Mouse (Mus musculus): ENCODE measurements around the gene D17Wsu92e.

DNA sequence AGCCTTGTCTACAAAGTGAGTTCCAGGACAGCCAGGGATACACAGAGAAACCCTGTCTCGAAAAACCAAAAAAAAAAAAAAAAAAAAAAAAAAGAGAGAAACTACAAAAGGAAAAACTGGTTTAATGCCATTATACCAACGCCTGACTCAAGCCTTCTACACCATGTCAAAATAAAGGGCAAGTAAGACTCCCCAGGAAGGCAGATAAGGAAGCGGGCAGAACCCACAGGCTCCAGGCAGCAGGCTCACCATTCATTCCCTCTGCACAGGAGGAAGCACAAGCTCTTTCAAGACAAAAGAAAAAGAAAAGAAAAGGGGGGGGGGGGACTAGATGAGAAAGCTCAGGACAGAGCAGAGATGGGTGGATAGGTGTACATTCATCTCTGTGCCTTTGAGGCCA, 40.7 kb downstream of the D17Wsu92e start:
- TF ChIP-seq CTCF (conservative IDR thresholded peaks at IDR 0.05 in 1 of 2, IDR thresholded peaks at IDR 0.05 in 1 of 2; ENCODE audit: low read depth in 2 of 2, low read length in 2 of 2) (no peak), POLR2A (IDR thresholded peaks at IDR 0.05; ENCODE audit: low read depth, low read length) (no peak), USF1 (IDR thresholded peaks at IDR 0.05; ENCODE audit: low read depth, low read length) (no peak), E2F4 (IDR thresholded peaks at IDR 0.05; ENCODE audit: insufficient replicate concordance, low read depth, low read length) (no peak), MYC (IDR thresholded peaks at IDR 0.05; ENCODE audit: low read depth, low read length) (no peak)

Data from CH12.LX (cell line).